Mouse (Mus musculus) layer of hippocampus, postnatal 25 days (tissue): ENCODE results near the gene Ppp2r5e. TPM values are rescaled to one million over a fixed set of nuclear protein-coding genes. Genes with fewer than 3 reads are reported as not detected.

ENCODE experiments used
- DNase-seq, 2 experiments: peaks; one replicate each; pipeline ENCODE4 v3.0.0; 2022; ENCODE audit warnings: mixed read lengths in 2 of 2, low spot score in 1 of 2; ENCODE audit errors: extremely low spot score in 1 of 2
- total RNA-seq, 2 experiments: library from RNA; stranded (reverse); gene quantifications; 2 replicates each; pipeline ENCODE4 v1.2.3; 2021

Ppp2r5e gene
- total RNA-seq, 2 experiments from 2014 or later, result 74.0 to 80.2 TPM

DNA sequence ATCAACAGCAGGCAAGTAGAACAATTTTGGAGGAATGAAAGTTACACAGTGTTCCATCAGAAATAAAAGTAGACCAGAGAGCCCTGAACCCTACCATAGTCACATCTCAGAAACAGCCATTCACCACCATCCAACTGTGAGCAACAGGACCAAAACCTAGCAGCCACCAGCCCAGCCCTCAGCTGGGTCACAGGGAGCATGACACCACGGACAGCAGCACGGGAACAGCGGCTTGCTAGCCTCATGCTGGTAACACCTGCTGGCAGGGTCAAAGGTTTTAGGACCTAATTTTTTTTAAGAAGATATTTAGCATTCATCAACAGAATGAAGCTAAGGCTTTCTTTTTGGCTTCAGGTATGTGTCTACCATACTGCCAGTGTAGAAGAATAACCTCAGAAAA lies 12.3 kb downstream of the Ppp2r5e start:
- DNase-seq, result no peak

DNA sequence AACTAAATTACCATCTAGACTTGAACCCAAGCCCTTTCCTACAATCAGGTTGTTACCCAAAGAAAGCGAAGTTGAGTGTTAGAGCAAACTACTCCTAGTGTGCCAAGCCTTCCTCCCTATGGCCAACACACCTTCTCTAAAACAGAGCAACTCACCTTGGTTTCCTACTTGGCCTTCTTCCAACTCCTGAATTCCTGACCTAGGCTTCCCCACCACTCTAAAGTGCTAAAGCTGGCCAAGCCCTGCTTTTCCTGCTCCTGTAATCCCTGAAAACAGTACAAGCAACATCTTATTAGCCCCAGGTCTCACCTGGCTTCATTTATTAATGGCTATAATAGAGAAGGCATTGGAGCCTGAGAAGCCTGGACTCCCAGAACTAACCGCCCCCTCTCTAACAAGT lies 17.0 kb downstream of the Ppp2r5e start:
- no peak for DNase-seq

DNA sequence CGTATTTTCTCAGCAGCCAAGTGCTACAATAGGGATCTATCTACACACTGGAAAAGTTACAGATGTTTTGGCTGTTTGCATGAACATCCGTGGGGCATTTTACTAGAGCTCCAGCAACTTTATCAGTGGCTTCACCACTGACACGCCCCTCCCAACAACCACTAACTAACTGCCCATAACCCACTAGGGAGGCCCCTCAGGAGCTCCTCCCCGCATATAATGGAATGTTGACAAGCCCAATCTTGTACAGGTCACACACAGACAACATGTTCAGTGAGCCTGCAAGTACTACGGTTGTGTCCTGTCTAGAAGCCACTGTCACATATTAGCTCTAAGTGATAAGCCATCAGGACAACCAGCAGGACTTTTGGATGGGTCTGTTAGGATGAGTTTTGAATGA lies 18.8 kb downstream of the Ppp2r5e start:
- DNase-seq, result no peak

DNA sequence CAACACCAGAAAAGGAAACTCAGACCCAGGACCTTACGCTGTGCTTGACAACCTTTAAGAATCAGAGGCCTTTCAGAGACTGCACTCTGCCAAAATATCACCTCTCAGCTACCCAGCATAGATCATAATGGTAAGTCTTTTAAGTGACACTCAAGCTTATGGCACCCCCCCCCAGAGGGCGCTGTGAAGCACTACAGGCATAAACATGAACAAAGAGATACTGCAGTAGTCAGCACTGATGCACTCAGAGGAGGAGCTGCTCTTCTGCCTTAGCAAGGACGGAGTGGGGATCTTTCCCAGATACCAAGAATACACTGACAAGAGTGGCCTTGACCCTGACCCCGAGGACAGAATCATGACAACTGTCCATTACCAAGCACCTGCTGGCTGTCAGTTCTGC lies 23.8 kb downstream of the Ppp2r5e start:
- no peak for DNase-seq

DNA sequence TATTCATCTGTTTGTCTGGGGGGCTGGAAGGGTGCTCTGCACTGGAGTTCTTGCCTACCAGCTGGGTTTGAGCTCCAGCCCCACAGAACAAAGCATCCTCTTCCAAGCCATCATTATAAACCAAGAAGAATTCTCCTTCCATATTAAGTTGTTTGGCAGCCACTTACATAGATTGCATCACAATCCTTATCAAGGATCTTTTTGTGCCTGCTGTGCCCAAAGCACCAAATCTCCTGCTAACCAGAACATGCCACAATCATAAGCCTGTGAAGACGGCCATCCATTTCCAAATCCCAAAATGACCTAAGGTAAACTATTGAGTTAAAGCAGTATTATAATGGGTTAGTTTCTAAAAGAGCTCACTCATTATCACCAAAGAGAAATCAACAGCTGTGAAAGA lies 25.9 kb downstream of the Ppp2r5e start:
- DNase-seq, result no peak

DNA sequence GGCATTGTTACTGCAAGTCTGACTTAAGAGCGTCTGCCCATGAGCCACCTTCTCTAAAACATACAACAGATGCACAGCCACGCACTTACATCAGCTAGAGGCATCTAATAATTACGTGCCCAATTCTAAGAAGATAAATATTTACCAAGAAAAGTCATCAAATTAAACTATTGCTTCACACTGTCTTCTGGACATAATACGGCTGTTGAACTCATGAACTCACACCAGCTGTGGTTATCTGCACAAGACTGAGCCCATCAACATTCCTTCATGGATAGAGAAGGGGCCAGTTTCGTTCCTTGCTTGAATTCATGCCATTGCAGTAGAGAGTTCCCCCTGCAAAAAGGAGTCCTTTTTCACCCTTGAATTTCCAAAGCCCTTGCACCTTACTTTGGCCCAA lies 28.3 kb downstream of the Ppp2r5e start:
- DNase-seq, result no peak

DNA sequence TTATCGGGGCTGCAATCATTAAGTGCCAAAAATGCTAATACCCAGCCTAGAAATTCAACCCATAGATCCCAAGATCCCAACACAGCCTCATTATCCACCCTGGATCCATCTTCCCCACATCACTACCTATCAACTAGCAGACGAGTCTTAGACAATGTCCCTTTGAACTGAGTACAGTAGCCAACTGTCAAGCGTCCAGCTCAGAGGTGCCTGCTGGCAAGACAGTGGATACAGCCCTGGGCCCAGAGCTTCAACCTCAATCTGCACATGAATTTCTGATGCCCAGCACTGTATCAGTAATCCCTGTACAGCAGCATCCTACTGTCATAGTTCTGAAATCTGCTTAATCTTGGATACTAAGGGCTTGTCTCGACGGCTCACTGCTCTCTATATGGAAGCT lies 30.3 kb downstream of the Ppp2r5e start:
- DNase-seq, result no peak

DNA sequence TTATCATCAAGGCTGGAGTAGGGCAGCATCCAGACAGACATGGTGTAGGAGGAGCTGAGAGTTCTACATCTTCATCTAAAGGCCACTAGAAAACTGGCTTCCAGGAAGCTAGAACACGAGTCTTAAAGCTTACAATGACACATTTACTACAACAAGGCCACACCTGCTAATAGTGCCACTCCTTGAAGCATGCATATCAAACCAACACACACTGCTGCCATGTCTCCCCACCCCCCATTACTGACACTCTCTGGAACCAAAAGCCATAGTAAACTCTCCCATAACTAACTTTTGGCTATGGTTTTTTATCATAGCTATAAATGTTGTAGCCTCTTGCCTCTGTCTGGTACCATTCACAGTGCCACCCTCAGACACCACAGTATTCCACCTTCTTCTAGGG lies 31.5 kb downstream of the Ppp2r5e start:
- DNase-seq, result no peak

DNA sequence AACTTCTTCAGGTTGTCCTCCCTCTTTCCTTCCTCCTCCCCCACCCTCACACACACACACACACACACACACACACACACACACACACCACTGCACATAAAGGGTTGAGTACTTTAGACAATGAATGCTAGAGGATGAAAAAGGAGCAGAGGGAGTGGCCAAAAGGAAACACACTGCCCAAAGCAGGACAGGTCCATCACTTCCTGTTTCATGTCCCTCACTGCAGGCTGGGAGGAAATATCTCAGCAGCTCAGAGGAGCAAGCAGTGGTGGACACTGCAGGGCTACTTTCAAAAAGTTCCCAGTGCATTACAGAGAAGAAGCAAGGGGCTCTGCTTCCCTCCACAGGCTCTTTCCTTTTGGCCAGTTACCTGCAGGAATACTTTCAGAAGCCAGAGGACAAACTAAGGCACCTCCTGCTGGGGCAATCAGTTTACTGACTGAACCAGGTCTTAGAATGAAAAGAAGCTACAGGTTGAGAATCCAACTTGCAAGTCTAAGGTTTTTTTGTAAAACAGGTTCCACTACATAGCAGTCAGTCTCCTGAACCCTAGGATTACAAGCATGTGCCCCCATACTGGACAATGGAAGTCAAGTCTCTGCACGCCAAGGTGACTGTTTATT lies 32.9 kb downstream of the Ppp2r5e start:
- no peak for DNase-seq

DNA sequence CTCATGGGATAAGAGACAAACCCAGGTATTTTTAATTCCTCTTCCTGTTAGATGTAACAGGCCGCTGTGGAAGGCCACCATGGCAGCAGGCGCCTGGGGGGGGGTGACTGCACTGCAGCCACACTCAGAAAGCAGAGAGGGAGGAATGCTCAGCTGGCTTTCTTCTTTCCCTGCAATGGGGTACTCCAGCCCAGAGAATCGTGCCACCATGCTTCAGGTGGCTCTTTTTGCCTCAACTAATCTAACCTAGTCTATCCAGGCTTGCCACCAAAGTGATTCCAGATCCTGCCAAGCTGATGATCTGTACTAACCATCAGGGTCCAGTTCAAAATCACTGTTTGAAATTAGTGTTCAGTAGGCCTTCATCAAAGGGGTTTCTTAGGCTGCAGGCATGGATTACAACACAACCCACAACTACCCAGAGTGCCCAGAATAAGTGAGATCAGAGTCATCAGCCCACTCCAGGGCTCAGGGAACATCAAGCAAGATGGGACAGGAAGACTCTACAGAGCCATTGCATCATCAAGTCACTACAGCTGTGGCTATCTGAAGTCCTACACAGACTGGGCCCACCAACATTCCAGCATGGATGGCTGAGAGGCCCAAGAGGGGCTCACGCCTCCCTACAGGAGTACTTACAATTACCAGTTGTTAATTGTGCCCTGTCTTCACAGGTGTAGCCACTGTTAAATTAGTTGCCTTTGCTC lies 35.2 kb downstream of the Ppp2r5e start:
- no peak for DNase-seq

DNA sequence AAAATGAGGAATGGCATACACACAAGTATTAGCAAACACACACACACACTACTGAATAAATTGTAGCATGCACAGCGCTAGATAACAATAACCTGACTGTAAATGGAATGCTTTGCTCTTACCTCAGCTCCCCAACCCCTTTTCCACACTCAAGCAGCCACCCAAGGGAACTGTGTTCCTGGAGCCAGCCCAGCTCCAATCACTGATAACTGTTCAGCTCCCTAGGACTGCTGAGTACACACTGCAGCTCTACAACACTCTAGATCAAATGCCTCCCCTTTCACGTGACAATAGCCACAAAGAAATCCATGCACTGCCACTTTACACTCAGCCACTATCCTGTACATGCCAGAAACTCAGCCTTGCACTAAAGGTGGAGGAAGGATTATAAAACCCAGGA lies 36.8 kb downstream of the Ppp2r5e start:
- no peak for DNase-seq

DNA sequence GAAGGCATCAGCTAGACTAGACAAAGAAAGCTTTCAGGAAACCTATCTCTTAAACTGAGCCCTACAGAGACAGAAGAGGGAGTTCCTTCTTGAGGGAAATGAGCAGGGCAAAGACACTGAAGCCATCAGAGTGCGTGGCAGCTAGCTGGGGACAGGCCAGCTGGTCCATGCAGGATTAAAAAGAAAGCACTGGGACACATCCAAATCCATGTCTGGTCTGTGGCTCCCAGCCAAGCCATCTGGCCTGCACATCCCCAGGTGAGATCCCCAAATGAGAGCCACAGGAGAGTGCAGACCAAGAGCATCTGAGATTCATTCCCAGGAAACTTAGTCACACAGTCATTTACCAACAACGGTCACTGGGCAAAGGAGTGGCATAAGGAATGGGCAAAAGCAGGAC lies 38.2 kb downstream of the Ppp2r5e start:
- no peak for DNase-seq

DNA sequence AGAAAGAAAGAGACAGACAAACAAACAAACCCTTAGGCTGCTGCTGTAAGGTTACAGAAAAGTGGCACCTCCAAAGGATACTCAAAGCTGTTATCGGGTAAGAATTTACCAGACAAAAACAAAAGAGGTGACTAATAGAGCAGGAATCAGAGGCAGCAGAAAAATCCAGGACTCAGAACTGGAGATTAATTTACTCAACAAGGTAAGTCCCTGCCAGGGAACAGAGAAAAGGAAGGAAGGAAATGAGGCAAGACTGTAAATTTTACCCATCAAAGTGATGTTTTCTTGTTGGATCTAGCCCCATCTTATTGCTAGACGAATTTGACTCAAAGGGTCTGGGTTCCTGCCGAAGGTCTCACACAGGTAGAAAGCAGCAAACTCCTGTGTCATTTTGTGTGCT lies 41.0 kb downstream of the Ppp2r5e start:
- no peak for DNase-seq

DNA sequence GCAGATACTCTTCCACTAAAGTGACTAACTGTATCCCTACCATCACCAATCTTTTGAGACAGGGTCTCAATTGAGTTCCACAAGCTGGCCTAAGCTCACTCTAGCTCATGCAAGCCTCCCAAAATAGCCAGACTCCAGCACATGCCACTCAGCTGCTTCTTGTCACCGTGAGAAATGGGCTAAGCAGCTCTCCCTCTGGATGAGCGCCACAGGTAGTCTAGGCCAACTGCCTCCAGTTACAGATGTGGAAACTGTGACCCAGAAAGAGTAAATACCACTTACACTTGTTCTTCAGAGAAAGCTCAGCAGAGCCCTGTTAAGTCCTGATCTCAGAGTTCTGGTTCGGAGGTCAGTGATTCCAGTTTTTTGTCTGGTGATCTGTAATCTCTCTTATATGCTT lies 43.7 kb downstream of the Ppp2r5e start:
- DNase-seq, result no peak

DNA sequence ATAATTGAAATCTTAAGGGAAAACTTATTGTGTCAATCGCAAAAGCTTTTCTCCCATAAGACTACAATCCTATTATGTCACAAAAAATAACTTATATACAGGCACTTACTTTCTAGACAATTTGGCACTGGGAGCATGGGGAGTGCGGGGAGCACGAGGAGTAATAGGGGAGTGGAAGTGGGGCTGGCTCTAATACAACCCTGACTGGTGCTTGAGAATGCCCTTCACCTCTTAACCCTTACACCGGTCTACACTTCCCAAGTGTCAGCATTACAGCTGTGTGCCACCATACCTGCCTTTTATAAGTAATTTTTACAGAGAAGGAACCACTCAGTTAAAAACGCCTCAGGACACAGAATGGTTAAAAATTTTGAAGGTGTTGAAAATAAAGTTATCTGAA lies 44.4 kb downstream of the Ppp2r5e start:
- no peak for DNase-seq

DNA sequence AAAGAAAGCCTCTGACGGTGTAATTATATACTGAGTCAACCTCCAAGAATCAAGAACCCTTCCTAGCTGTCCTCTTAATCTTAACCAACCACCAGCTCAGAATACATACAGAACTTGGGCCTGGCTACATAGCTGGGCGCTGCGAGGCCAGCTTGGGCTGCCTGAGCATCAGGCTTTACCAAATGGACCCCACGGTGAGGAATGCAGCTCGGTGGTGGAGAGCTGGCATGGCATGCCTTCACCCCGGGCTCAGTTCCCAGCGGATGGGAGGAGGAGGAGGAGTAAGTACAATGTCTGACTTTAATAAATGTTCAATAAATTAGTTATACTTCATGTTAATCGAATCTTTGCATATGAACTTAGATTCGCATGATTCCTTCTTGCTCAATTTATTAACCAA lies 47.0 kb downstream of the Ppp2r5e start:
- no peak for DNase-seq

DNA sequence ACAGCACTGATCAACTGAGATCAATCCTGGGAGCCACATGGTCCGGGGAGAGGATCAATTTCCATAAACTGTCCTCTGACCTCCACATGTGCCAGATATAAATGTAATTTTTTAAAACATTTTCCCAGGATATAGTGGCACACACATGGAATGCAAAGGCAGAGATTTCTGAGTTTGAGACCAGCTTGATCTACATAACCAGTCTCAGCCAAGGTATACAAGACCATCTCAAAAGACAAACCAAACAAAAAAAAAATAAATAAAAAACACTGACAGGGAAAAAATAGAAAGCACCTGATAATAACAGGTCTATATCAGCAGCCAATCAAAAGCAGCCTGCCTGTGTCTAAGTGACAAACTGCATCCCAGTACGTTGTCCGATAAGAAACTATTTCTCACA lies 48.9 kb downstream of the Ppp2r5e start:
- no peak for DNase-seq

DNA sequence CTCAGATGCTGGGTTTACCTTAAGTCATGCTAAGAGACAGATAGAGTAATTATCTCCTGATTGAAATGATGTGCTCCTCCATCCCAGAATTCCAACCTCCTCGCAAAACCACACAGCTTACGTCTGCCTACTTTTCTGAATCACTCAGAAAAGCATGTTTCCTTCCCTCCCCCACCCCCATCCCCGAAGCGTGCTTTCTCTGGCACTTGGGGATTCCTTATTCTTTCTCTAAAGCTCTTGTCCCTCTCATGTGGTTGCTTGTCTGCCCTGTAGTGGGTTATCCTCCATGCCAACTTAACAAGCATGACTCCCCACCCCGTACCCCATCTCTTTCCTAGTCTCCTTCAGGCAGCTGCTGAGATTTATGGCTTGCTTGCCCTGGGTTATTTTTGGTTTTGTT lies 49.8 kb downstream of the Ppp2r5e start:
- DNase-seq, result no peak

DNA sequence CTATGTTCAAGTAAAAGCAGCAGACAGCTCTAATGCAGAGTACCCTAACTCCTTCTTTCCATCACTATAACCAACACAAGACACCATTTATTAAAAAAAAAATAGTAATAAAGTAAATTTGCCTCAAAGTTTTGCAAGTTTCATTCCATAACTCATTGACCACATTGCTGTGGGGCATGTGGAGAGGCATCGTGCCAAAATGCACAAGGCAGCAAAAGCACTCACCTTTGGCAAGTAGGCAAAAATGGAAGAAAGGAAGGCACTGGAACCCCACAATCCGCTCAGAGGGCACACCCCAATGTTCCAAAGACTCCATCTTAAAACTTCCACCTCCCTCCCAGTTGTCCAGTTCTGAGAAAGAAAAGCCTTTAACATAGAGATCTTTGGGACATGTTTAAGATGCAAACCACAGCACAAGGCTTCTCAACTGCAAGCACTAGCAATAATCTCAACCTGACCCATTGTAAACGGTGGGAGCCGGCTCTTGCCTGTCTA lies 50.6 kb downstream of the Ppp2r5e start:
- DNase-seq, result no peak

DNA sequence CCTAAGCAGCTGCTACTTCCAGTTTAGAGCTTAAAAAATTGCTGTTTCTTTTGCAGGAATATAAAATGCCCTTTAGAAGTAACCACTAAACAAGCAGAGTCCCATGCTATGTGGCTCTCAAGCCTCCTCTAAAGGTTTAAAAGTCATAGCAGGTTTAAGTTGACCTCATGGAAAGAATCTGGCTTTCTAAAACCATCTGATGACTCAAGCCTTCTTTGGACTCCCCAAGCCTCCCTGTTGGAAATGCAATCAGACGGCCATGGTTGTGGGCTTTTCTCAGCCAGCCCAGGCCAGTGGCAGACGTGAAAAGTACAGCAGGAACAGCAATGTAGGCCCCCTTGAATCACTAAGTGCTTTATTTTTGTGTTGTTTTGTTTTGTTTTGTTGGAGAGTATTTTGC lies 51.4 kb downstream of the Ppp2r5e start:
- DNase-seq, result no peak

DNA sequence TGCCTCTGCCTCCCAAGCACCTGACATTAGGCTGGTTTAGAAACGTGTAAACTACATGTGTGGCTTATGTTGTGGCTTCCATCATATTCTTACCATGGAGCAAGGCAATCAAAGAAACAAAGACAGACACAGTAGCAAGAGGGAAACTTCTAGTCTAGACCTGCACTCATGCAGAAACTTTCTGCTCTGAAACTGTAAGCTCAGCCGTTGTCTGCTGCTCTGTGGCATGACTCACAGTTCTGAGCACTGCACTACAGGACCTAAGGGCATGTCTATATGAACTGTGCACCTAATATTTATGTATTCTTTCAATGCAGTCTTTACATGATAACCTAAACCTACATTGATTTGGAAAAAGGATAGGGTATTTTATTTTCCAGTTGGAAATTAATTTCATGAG lies 51.8 kb downstream of the Ppp2r5e start:
- DNase-seq, result no peak

DNA sequence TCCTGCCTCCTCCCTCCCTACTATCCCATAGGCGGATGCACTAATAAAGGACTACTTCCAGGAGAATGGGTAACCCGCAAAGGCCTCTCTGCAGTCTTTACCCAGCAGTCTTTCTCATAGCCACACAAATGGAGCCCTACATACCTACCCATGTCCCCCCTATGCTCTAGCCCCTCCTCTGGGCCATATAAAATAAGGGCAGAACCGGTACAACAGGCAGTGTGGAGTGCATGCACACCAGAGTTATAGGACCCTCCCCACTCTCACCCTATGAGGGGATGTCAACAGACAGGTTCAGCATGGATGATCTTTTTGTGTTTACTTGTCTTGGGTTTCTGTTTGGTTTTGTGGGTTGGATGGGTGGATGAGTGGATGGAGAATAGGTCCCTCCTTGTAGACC lies 52.7 kb downstream of the Ppp2r5e start:
- no peak for DNase-seq
